Mouse (Mus musculus) heart, adult 9 months (tissue): ENCODE measurements around the gene Zbtb26.
A peak's percentile ranks its signal among the peaks of the same experiment; 100 is the strongest.

Experiments used
- DNase-seq, 2 experiments: peaks; one replicate each; pipeline ENCODE4 v3.0.0; 2022; ENCODE audit warnings: low spot score in 2 of 2

The Zbtb26 gene

GRCm38 (mm10) chr2:37442611-37443591 is at the start of gene Zbtb26, which contains the start of the genes Zbtb6 and Rabgap1:
Zbtb26 (minus strand) TSS chr2:37443135.
Zbtb6 (minus strand) TSS chr2:37443171.
Rabgap1 (plus strand) TSS chr2:37443279.
- peak; percentile 96 to 97 for DNase-seq

GRCm38 (mm10) chr2:37488956-37489355 is 46.0 kb upstream of the Zbtb26 start:
- DNase-seq: no peak

DNA sequence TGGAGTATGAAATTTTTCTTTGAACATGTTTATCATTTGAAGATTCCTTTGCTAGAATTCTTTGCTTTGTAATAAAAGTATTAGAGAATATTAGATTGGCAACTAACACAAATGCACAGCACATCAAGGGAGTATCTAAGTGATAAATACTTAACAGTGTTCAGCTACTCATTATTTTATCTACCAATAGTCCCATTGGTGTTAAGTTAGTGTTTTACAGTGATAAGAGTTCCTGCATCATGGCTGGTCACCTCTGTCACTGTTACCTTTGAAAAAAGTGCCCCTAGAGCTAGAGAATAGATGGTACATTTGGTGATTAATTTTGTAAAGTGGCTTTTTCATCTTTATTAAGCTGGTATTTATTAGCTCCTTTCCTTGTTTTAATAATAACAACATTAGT is 43.5 kb upstream of the Zbtb26 start:
- DNase-seq: no peak

DNA sequence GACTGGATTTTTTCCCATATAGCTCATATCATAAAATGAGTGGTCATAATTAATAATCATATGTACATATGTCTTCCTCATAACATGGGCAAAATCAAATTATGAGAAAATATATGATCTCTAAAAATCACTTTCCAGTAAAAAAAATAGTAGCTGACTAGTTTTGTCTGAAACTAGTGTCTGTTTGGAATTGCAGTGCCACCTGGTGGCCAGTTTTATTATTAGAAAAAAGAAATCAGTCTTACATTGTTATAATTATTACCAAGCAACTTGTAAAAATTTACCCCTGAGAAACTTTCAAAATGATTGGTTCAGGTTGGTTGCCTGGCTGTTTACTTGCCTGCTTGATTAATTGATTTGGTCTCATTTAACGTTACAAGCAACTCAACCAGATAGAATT is 42.4 kb upstream of the Zbtb26 start:
- DNase-seq: peak; percentile 3 to 6

GRCm38 (mm10) chr2:37484165-37484564 is 41.2 kb upstream of the Zbtb26 start:
- DNase-seq: no peak

DNA sequence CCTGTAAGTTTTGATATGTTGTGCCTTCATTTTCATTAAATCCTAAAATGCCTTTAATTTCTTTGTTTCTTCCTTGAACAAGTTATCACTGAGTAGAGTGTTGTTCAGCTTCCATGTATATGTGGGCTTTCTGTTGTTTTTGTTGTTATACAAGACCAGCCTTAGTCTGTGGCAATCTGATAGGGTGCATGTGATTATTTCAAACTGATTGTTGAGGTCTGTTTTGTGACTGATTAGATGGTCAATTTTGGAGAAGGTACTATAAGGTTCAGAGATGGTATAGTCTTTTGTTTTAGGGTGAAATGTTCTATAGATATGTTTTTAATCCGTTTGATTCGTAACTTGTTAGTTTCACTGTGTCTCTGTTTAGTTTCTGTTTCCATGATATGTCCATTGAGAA is 37.1 kb upstream of the Zbtb26 start:
- no peak for DNase-seq

DNA sequence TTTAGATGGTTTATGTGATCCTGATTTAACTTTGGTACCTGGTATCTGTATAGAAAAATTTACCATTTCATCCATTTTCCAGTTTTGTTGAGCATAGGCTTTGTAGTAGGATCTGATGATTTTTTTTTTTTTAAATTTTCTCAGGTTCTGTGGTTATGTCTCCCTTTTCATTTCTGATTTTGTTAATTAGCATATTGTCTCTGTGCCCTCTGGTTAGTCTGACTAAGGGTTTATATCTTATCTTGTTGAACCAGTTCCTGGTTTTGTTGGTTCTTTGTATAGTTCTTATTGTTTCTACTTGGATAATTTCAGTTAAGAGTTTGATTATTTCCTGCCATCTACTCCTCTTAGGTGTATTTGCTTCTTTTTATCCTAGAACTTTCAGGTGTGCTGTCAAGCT is 36.6 kb upstream of the Zbtb26 start:
- no peak for DNase-seq

DNA sequence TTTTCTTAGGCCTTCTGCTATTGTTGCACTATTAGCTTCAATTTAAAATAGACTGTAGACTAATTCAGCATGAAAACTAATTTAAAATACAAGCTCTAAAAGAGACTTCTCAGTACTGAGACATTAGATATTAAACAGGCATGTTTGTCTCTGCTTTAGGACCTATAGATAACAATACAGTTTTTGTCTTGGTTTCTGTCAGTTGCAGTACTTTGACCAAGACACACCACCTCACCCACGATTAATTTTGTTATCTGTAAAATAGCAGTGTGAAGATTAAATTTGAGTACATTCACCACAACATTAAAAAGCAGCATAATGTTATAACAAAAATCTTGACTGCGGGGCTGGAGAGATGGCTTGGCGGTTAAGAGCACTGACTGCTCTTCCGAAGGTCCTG is 23.3 kb upstream of the Zbtb26 start:
- DNase-seq: no peak

DNA sequence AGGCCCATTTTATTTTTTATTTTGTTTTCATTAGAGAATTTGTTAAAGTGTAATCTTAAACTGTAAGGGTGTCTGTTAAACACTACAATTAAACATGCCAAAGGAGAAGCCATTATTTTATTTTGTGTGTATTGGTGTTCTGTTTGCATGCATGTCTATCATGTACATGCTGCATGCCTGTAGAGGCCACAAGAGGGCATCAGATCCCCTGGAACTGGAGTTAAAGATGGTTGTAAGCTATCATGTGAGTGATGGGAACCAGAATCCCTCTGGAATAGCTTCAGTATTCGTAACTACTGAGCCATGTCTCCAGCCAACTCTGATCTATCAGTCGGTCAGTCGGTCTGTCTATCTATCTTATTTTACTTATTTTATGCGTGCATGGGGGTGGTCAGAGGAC is 17.8 kb upstream of the Zbtb26 start:
- DNase-seq: no peak

- peak in 1 of 2 experiments; percentile 5 for DNase-seq
These were observed 9.4 kb upstream of the Zbtb26 start for GRCm38 (mm10) chr2:37452376-37452760.

GRCm38 (mm10) chr2:37451667-37452375 is 8.9 kb upstream of the Zbtb26 start:
- peak; percentile 90 to 92 for DNase-seq

GRCm38 (mm10) chr2:37431609-37432008 is 11.3 kb downstream of the Zbtb26 start:
- DNase-seq: no peak

- DNase-seq: peak; percentile 84 to 87
These were observed 12.1 kb downstream of the Zbtb26 start for GRCm38 (mm10) chr2:37430593-37431464.

DNA sequence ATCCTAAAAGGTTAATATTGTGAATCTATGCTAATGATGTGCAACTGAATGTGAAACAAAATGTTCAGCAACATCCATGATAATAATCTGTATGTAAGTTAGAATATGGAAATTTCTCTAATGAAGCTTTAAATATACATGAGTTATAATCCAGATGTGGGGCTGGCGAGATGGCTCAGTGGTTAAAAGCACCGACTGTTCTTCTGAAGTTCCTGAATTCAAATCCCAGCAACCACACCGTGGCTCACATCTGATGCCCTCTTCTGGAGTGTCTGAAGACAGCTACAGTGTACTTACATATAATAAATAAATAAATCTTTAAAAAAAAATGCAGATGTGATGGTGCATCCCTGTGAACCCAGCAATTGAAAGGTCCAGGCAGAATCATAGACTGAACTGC is 19.3 kb downstream of the Zbtb26 start:
- DNase-seq: no peak

DNA sequence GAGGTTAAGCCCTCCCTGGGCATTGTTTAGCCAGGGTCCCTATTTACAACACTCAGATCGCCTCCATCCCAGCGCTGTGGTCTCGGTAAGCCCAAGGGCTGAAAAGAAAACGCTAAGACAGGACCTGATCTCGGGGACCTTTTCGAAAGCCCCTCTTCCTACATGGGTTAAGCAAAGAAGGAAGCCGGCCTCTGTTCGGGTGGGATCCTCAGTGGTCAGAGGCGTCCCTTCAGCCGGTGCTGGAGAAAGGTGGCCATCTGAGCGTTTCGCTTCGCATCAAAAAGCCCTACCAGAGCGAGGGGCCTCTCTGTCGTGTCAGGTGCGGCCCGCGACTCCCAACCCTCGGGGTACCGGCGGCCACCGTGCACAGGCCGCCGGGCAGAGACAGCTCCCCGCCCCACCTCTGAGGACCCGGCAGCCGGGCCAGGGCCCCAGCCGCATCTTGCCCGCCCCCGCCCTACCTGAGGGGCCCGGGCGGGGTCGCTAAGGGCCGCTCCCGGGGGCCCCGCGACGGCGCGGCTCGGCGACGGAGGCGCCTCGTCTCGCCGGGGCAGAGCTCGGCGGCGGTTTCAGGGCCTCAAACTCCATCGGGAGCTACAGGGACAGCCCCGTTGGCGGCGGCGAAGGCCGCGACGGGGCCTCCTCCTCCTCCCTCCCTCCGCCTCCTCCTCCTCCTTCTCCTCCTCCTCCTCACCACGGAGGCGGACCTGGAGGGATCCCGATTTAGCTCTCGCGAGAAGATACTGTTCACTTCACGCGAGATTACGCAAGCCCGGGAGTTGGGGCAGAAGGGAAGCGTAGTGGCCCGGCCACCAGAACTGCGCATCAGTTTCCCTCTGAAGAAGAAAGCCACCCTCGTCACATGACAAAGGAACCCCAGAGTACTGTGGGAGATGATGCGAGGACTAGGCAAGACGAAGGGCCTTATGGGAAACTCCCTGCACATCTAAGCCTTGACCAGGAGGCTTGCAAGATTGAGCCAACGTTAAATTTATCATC is 20.3 kb downstream of the Zbtb26 start, which contains the start of gene Rc3h2:
Gene Rc3h2 (minus strand): TSS at position 598 of the 999 bp plus-strand sequence.
- DNase-seq: peak; percentile 96 to 97

DNA sequence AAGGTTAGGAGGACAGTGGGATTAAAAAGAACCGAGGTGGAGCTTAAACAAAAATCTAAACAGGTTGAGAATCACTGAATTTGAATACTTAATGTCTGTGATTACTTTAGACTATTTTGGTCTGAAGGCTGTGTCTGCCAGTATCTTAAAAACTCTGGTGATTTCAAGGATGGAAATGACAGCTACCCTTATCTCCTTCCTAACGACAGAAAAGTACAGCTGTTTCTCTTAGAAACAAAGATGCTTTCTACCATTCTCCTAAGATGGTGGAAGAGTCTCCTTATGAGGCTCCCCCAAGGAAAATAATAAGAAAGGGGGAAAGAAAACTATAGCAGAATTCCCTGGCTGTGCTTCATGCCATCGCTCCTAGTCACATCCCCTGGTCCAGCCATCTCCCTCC is 21.0 kb downstream of the Zbtb26 start:
- no peak for DNase-seq

- DNase-seq: no peak
These were observed 47.4 kb downstream of the Zbtb26 start for GRCm38 (mm10) chr2:37395539-37395938.

- no peak for DNase-seq
These were observed 60.0 kb downstream of the Zbtb26 start for GRCm38 (mm10) chr2:37382921-37383320.
